Mouse (Mus musculus) telencephalon, adult 2 months (tissue): Measurements from ENCODE around the gene Acsf2.

ENCODE experiments used
- DNase-seq: peaks from one replicate; pipeline ENCODE4 v3.0.0-alpha.2; 2011; ENCODE audit warnings: low read depth, low spot score

The Acsf2 gene

DNA sequence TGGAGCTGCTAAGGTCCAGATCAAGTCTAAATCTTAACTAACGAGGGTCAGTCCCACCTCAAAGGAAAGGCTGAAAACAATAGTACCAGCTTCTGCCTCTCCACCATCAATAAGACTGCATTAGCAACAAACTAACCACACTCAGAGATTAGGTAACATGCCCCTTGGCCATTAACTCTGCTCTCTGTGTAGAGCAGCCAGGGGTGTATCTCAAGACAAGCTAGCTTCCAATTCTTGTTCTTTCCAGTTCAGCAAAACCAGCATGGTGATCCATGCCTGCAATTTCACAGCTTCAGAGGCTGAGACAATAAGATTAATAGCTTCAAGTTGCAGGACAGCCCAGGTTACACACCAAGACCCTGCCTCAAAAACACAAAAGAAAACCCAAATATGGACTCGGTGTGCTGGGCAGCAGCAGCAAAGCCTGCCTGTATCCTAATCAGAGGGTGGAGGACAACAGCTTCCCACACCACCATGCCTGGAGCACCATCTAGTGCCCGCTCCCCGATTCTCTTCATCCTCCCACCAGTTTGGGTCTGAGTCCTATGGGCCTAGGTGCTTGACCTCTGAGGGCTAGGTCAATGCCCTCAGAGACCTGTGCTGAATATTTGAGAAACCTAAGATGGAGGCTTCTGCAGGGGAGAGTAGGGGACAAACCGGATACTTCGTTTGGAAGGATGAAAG lies 3.1 kb downstream of the Acsf2 start:
- no peak for DNase-seq

GRCm38 (mm10) chr11:94597319-94597718 lies 4.4 kb downstream of the Acsf2 start:
- no peak for DNase-seq

DNA sequence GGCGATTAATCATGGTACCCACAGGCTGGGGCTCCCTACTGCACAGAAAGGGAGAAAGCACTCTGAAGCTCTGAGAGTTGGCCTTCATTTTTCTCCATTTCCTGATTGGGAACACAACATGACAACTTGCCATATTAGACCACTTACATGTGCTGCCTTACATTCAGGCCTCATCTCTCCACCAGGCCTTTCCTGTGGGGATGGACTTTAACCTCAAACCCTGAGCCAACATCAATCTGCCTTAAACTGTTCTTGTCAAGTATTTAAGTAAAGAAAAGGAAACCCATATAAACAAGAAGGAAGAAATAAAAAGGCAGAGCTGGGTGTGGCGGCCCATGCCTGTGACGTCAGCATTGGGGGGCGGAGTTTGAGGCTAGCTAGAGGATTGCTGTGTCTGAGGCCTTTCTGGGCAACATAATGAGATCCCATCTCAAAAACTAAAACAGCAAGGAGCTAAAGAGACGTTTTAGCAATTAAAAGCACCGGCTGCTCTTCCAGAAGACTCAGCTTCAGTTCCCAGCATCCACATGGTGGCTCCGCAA lies 5.3 kb downstream of the Acsf2 start:
- no peak for DNase-seq

GRCm38 (mm10) chr11:94587511-94587910 lies 14.2 kb downstream of the Acsf2 start:
- no peak for DNase-seq

DNA sequence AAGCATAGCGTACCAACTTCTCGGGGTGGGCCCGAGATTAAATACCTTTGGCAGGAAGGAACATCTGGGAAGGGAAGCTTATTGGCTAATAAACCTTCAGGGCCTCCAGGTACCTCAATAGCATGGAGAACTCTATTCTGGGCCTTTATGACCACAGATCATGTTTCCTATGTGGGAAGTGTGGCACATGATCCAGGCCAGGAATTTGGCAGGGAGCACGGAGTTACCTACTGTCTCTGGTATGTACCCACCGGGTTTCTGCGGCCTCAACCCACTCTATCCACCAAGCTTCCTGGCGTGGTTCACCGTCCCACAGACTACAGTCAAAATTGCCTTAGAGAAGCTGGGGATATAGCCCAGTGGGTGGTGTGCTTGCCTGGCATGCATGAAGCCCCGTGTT lies 16.6 kb downstream of the Acsf2 start:
- DNase-seq: no peak

DNA sequence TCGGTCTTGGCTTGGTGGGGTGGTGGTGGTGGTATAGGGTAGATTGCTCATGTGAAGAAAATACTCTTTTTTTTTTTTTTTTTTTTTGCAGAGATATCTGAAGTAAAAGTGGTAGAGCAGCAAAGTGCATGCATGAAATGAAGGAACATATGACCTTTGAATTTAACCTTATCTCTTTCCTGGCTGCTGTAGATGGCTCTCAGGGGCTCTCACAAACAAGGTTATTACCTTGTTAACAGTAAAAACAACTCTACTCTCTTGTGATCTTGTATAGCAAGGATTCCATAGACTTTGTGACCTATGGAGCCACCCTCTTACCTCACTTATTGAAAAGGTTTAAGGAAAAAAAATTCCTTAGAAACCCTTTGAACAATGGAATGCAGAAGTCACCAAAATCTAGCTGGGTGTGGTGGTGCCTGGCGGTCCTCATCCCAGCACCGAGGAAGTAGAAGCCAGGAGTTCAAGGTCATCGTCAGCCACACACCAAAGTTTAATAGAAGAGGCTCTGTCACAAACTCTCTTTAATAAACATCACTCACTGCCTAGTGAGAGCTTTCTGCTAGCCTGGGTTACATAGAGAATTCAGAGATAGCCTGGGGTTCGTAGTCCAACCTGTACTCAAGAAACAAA lies 21.4 kb downstream of the Acsf2 start:
- DNase-seq: no peak

- DNase-seq: no peak
Measured at GRCm38 (mm10) chr11:94576361-94576760, 25.3 kb downstream of the Acsf2 start.

GRCm38 (mm10) chr11:94575036-94575435 lies 26.6 kb downstream of the Acsf2 start:
- no peak for DNase-seq

GRCm38 (mm10) chr11:94574560-94574959 lies 27.1 kb downstream of the Acsf2 start:
- DNase-seq: no peak

- DNase-seq: no peak
Measured at GRCm38 (mm10) chr11:94571850-94572249, 29.8 kb downstream of the Acsf2 start.

DNA sequence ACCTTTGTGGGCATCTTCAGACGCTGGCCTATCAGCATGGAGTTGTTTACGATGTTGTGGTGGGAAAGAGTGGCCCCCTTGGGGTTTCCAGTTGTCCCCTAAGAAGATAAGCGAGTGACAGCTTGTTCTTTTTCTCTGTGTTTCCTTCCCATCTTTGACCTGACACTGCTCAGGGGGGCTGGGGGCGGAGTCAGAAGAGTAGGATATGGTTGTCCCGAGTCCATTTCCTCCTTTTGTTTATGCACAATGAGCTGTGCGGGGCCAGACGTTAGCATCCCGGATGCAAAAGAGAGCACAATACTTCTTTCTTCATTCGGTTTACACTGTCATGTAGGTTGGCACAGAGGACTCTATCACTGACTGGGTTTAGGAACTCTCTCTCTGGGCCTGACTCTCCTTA lies 31.1 kb downstream of the Acsf2 start:
- DNase-seq: no peak

- no peak for DNase-seq
Measured at GRCm38 (mm10) chr11:94567326-94567725, 34.3 kb downstream of the Acsf2 start.

DNA sequence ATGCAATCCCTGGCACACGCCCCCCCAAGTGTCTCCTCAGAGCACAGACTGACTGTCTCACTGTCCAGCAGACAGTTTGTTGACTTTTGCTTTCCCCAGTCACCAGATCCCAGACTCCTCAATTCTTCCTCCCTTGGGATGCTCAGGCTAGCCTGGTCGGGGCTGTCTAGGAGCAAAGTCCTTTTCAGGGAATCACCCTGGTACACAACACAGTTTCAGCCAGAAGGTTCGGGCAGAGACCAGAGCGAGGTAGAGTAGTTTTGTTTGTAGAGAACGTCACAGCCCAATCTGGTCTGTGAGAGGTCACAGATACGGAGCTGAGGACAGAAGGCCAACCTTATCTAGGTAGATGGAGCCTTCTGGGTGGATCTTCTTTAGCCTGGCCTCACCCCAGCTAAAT lies 35.1 kb downstream of the Acsf2 start:
- DNase-seq: no peak

DNA sequence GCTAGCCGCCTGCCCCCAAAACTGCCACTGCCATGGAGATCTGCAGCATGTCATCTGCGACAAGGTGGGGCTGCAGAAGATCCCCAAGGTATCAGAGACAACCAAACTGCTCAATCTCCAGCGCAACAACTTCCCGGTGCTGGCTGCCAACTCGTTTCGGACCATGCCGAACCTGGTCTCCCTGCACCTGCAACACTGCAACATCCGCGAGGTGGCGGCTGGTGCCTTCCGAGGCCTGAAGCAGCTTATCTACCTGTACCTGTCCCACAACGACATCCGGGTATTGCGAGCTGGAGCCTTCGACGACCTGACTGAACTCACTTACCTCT lies 36.6 kb downstream of the Acsf2 start:
- no peak for DNase-seq

DNA sequence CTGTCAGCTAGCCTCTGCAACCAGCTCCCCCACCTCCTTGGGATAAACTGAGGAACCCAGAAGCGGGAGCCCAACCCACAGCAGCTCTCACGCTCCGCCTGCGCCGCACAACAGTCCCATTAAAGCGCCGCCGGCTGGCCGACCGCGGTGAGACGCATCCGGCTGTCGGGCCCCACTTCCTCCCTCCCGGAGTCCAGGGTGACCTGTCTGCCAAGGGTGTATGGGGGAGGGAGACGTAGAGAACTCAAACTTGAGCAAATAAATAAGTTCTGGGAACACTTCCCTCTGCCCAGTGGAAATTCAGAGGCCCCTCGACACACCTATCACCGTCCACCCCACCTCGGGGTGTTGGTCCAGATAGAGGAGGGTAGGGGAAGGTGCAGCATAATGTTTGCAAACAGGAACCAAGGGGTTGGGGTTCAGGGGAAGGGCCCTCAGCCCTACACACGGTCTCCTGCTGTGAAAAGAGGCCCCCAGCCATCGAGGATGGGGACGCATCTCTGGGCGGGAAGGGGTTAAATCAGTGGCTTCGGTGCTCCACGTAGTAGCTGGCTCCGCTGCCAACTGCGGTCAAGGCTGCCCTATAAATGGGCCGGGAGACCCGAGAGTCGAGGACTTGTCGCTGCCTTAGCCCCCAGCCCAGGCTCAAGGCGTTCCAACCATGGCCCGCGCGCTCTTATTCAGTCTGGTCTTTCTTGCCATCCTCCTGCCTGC lies 37.1 kb downstream of the Acsf2 start, which contains the start of gene Chad:
Gene Chad (plus strand): TSS at position 611 of the 714 bp plus-strand sequence.
- no peak for DNase-seq

DNA sequence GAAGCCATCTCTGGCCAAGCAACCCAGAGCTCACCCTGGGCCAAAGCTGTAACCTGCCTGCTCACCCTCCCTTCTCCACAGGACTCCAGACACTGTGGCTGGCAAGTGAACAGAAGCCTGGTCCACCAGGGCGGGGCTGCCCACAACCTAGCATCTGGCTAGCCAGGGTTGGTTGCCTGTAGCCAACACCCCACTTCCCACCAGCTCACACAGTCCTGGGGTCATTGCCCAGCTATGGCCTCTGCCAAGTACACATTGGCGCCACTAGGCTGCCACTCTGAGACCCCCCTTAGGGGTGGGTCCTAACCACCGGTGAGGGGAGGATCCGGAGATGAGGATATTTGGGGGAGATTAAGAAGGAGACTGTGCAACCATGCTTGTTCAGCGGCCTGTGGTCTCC lies 37.9 kb downstream of the Acsf2 start:
- no peak for DNase-seq

- DNase-seq: no peak
Measured at GRCm38 (mm10) chr11:94563383-94563782, 38.3 kb downstream of the Acsf2 start.

DNA sequence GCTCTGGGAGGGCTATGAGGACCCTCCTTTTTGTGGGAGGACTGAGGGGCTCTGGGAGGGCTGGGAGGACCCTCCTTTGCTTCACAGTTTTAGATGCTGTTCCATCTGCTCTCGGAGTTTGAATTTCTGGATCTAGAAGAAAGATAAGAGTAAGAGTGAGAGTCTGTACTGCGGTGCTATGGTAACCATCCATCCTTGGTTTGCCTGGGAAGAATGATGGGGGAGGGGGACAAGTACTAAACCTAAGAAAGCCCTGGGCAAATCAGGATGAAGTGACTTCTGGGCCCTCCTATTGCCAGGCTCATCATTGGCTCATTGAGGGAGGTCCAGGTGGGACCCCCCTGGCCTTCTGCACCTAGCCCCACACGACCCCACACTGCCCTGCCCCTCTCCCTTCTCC lies 43.4 kb downstream of the Acsf2 start:
- DNase-seq: no peak

GRCm38 (mm10) chr11:94550442-94550744 lies 51.3 kb downstream of the Acsf2 start:
- DNase-seq: no peak

DNA sequence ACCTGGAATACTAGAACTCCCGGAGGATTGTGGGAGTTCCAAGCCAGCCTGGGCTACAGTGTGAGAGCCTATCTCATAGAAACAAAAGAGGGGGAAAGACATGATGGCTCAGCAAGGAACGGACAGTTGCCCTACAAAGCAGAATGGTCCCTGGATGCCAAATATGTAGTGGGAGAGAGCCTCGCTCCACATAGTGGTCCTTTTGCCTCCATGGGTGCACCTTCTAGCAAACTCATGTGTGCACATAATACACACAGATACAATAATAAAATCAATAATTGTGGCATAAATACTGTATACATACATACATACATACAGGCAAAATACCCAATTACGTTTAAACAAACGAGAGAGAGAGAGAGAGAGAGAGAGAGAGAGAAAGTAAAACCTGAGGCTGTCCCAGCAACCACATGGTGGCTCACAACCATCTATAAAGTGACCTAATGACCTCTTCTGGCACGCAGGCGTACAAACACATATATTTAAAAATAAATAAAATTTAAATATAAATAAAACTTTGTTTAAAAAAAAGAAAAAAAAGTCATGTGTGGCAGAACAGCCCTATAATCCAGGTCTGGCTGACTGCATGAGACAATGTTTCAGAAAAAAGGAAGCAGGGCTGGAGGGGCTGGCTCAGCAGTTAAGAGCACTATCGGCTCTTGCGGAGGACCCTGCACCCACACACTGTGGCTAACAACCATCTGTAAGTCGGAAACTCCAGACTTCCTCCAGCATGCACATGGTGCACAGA lies 51.8 kb downstream of the Acsf2 start:
- DNase-seq: peak; percentile 31

DNA sequence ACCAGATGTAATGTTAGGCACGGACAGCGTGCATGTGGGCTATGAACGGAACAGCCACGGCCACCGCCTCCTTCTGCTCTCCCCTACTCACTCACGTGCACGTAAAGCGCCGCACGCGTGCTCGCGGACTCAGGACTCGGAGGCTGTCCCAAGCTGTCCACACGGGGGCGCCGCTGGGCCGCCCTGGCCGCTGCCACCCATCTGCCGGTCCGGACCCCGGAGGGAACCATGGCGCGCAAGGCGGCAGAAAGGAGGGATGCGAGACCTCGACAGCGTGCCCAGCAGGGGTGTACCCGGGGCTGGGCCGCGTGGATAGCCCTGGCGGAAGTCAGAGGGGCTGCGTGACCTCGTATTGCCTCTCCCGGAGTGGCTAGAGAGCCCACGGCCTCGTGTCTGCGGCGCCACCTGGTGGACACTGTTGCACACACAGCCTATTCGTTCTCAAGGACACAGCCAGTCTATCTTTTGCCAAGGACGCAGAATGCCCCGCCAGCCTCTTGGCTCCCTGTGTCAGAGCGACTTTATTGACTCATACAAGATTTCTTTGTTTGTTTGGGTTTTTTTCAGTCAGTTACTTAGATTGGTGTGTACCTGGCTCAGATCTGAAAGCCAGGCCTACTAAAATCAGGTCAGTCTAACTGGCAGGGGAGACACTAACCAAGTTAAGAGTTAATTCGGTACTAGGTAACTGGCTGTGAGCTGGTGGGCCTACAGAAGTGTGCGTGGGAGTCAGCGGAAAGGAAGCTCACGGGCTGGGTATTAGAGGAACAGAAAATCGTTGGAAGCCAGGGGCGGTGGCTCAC lies 52.6 kb downstream of the Acsf2 start, which contains the start of gene Rsad1:
Gene Rsad1 (minus strand): TSS at position 368 of the 803 bp plus-strand sequence.
- DNase-seq: peak; percentile 86
